Mouse (Mus musculus): ENCODE measurements at regions not wholly inside any gene's neighbourhood (a gene's known extent, or its start where the extent isn't known, plus 50 kb on each side); places are given as distances from the start of the nearest gene placed in this dataset.

DNA sequence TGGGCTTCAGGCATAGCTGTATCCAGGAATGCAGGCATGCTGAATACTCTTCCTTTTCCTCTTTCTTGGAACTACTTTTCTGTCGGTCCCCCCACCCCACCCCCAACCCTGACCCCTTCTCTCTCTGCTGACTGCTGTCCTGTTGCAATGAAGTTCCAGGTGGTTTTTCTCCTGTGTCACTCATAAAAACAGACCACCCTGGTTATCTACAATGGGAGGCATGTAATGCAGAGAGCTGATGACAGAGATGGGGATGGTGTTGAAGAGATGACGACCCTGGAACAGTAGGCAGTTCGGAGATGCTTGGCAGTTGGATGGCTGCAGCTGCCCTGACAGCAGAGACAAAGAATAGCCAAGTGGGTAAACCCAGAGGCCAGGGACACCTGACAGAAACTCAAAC is 195.5 kb downstream of the Rybp start:
- peaks cover 14% of the 10 kb centered on the region for H3K27me3 ChIP-seq (ENCODE audit: control insufficient read depth, insufficient read depth, insufficient read length)
- H3ac ChIP-seq (ENCODE audit: control insufficient read depth, insufficient read length, low read depth), result no peak overlapping the region
- no peaks in the 10 kb centered on the region for H3K79me3 ChIP-seq (ENCODE audit: low read depth)
- no peak for TF ChIP-seq MYOG (IDR thresholded peaks at IDR 0.05; ENCODE audit: control insufficient read depth, extremely low read depth, insufficient read length)
- TF ChIP-seq MAX (IDR thresholded peaks at IDR 0.05), result no peak
- no peak for TF ChIP-seq CEBPB (IDR thresholded peaks at IDR 0.05; ENCODE audit: low read depth)
- no peak for TF ChIP-seq CTCF (IDR thresholded peaks at IDR 0.05; ENCODE audit: control insufficient read depth, insufficient read depth, insufficient read length)
- TF ChIP-seq USF1 (IDR thresholded peaks at IDR 0.05; ENCODE audit: low read depth), result no peak
- no peaks in the 10 kb centered on the region for H3K36me3 ChIP-seq (ENCODE audit: control insufficient read depth, insufficient read depth)
- H3K4me3 ChIP-seq (ENCODE audit: insufficient read depth, poor library complexity, severe bottlenecking), result no peak overlapping the region
- no peaks in the 10 kb centered on the region for H3K79me2 ChIP-seq (ENCODE audit: control insufficient read depth, insufficient read depth)

DNA sequence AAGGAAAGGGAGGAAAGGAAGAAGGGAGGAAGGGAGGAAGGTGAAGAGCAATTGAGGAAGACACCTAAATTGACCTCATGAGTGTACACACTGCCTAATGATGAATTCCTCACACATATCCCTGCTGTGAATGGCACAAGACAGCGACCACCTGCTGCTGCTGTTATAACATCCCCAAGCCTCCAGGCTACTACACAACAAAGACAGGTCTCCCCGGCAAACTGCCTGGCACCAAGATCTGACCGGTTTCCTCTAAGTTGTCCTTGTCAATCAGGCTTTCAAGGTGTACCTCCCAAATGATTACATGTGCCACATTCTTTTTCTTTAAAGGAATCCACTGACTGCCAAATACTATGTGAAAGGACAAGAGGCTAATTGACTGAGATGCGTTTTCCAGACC is 198.7 kb downstream of the Rybp start:
- Histone ChIP-seq H3K79me2 (ENCODE audit: control insufficient read depth, insufficient read depth) (no peaks in the 10 kb centered on the region), H3ac (ENCODE audit: control insufficient read depth, insufficient read length, low read depth) (no peak overlapping the region), H3K79me3 (ENCODE audit: low read depth) (no peaks in the 10 kb centered on the region), H3K36me3 (ENCODE audit: control insufficient read depth, insufficient read depth) (no peaks in the 10 kb centered on the region), H3K4me3 (ENCODE audit: insufficient read depth, poor library complexity, severe bottlenecking) (no peak overlapping the region), H3K27me3 (ENCODE audit: control insufficient read depth, insufficient read depth, insufficient read length) (peaks cover 10% of the 10 kb centered on the region)
- no peak for TF ChIP-seq CEBPB (IDR thresholded peaks at IDR 0.05; ENCODE audit: low read depth)
- TF ChIP-seq MAX (IDR thresholded peaks at IDR 0.05), result no peak
- no peak for TF ChIP-seq FOSL1 (IDR thresholded peaks at IDR 0.05; ENCODE audit: insufficient read depth, low read length, poor library complexity, severe bottlenecking)
- TF ChIP-seq MYOD1 (IDR thresholded peaks at IDR 0.05; ENCODE audit: control insufficient read depth, insufficient read length, low read depth), result no peak
- no peak for TF ChIP-seq CTCF (IDR thresholded peaks at IDR 0.05; ENCODE audit: control insufficient read depth, insufficient read depth, insufficient read length)
- TF ChIP-seq MYOG (IDR thresholded peaks at IDR 0.05; ENCODE audit: control insufficient read depth, extremely low read depth, insufficient read length), result no peak
- TF ChIP-seq USF1 (IDR thresholded peaks at IDR 0.05; ENCODE audit: low read depth), result no peak

GRCm38 (mm10) chr6:100086807-100087206 is 200.5 kb downstream of the Rybp start:
- Histone ChIP-seq H3K79me2 (ENCODE audit: control insufficient read depth, insufficient read depth) (no peaks in the 10 kb centered on the region), H3ac (ENCODE audit: control insufficient read depth, insufficient read length, low read depth) (no peak overlapping the region), H3K79me3 (ENCODE audit: low read depth) (no peaks in the 10 kb centered on the region), H3K36me3 (ENCODE audit: control insufficient read depth, insufficient read depth) (no peaks in the 10 kb centered on the region), H3K27me3 (ENCODE audit: control insufficient read depth, insufficient read depth, insufficient read length) (peaks cover 5% of the 10 kb centered on the region), H3K4me3 (ENCODE audit: insufficient read depth, poor library complexity, severe bottlenecking) (no peak overlapping the region)
- no peak for TF ChIP-seq MAX (IDR thresholded peaks at IDR 0.05)
- TF ChIP-seq MYOG (IDR thresholded peaks at IDR 0.05; ENCODE audit: control insufficient read depth, extremely low read depth, insufficient read length), result no peak
- TF ChIP-seq USF1 (IDR thresholded peaks at IDR 0.05; ENCODE audit: low read depth), result no peak
- TF ChIP-seq FOSL1 (IDR thresholded peaks at IDR 0.05; ENCODE audit: insufficient read depth, low read length, poor library complexity, severe bottlenecking), result no peak
- no peak for TF ChIP-seq CEBPB (IDR thresholded peaks at IDR 0.05; ENCODE audit: low read depth)

DNA sequence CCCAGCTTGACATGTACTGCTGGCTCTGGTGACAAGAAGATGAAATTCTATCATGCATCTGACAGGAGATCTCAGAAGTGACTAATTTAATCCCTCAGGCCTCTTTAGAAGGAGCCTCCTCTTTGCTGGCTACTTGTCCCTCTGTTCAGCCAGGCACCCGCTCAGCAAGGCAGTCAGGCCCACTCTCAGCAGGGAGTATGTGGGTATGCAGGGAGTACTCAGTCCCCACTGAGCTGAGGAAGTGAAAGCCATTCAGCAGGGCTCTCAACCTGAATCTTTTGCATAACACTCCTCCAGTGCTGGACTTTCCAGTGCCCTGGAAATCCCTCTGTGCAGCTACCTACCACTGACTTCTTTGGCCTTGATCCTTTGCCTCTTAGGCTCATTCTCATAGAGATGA is 201.3 kb downstream of the Rybp start:
- Histone ChIP-seq H3ac (ENCODE audit: control insufficient read depth, insufficient read length, low read depth) (no peak overlapping the region), H3K79me3 (ENCODE audit: low read depth) (no peaks in the 10 kb centered on the region)

GRCm38 (mm10) chr6:100083868-100084477 is 203.3 kb downstream of the Rybp start:
- Histone ChIP-seq H3K79me2 (ENCODE audit: control insufficient read depth, insufficient read depth) (no peaks in the 10 kb centered on the region), H3K4me3 (ENCODE audit: insufficient read depth, poor library complexity, severe bottlenecking) (no peak overlapping the region), H3K27me3 (ENCODE audit: control insufficient read depth, insufficient read depth, insufficient read length) (peaks cover 7% of the 10 kb centered on the region), H3K79me3 (ENCODE audit: low read depth) (no peaks in the 10 kb centered on the region), H3ac (ENCODE audit: control insufficient read depth, insufficient read length, low read depth) (no peak overlapping the region), H3K36me3 (ENCODE audit: control insufficient read depth, insufficient read depth) (no peaks in the 10 kb centered on the region)
- TF ChIP-seq USF1 (IDR thresholded peaks at IDR 0.05; ENCODE audit: low read depth), result no peak
- no peak for TF ChIP-seq CTCF (IDR thresholded peaks at IDR 0.05; ENCODE audit: control insufficient read depth, insufficient read depth, insufficient read length)
- TF ChIP-seq MYOD1 (IDR thresholded peaks at IDR 0.05; ENCODE audit: control insufficient read depth, insufficient read length, low read depth), result no peak
- TF ChIP-seq CEBPB (IDR thresholded peaks at IDR 0.05; ENCODE audit: low read depth), result no peak
- TF ChIP-seq FOSL1 (IDR thresholded peaks at IDR 0.05; ENCODE audit: insufficient read depth, low read length, poor library complexity, severe bottlenecking), result no peak
- TF ChIP-seq MYOG (IDR thresholded peaks at IDR 0.05; ENCODE audit: control insufficient read depth, extremely low read depth, insufficient read length), result no peak

More for the DNA sequence above, 201.3 kb downstream of the Rybp start:
- no peak overlapping the region for H3K4me3 ChIP-seq (ENCODE audit: insufficient read depth, poor library complexity, severe bottlenecking)
- no peaks in the 10 kb centered on the region for H3K36me3 ChIP-seq (ENCODE audit: control insufficient read depth, insufficient read depth)
- H3K79me2 ChIP-seq (ENCODE audit: control insufficient read depth, insufficient read depth), result no peaks in the 10 kb centered on the region
- peaks cover 7% of the 10 kb centered on the region for H3K27me3 ChIP-seq (ENCODE audit: control insufficient read depth, insufficient read depth, insufficient read length)
- no peak for TF ChIP-seq FOSL1 (IDR thresholded peaks at IDR 0.05; ENCODE audit: insufficient read depth, low read length, poor library complexity, severe bottlenecking)
- no peak for TF ChIP-seq MYOG (IDR thresholded peaks at IDR 0.05; ENCODE audit: control insufficient read depth, extremely low read depth, insufficient read length)
- TF ChIP-seq USF1 (IDR thresholded peaks at IDR 0.05; ENCODE audit: low read depth), result no peak
- no peak for TF ChIP-seq CEBPB (IDR thresholded peaks at IDR 0.05; ENCODE audit: low read depth)
- TF ChIP-seq CTCF (IDR thresholded peaks at IDR 0.05; ENCODE audit: control insufficient read depth, insufficient read depth, insufficient read length), result no peak
- no peak for TF ChIP-seq MYOD1 (IDR thresholded peaks at IDR 0.05; ENCODE audit: control insufficient read depth, insufficient read length, low read depth)
- TF ChIP-seq MAX (IDR thresholded peaks at IDR 0.05), result no peak

DNA sequence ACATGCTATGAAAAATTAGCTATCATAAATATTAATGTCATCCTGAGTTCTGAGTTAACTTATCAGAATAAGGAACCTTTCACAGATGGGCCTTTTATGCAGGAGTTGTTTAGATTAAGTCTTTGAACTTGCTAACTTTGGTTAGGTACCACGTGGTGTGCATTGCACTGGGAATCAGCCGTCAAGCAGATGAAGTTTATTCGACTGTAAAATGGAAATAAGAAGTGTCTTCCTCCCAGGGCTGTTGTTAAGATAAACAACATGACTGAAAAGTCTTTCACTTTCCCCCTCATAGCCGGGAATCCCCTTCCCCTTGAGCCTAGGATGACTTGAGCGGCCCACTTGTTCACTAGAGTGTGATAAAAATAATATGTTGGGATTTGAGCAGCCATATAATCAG is 204.2 kb downstream of the Rybp start:
- H3K79me3 ChIP-seq (ENCODE audit: low read depth), result no peaks in the 10 kb centered on the region
- H3K79me2 ChIP-seq (ENCODE audit: control insufficient read depth, insufficient read depth), result no peaks in the 10 kb centered on the region
- H3ac ChIP-seq (ENCODE audit: control insufficient read depth, insufficient read length, low read depth), result no peak overlapping the region
- no peak overlapping the region for H3K4me3 ChIP-seq (ENCODE audit: insufficient read depth, poor library complexity, severe bottlenecking)
- no peaks in the 10 kb centered on the region for H3K36me3 ChIP-seq (ENCODE audit: control insufficient read depth, insufficient read depth)
- H3K27me3 ChIP-seq (ENCODE audit: control insufficient read depth, insufficient read depth, insufficient read length), result peaks cover 4% of the 10 kb centered on the region
- TF ChIP-seq FOSL1 (IDR thresholded peaks at IDR 0.05; ENCODE audit: insufficient read depth, low read length, poor library complexity, severe bottlenecking) (no peak), MYOG (IDR thresholded peaks at IDR 0.05; ENCODE audit: control insufficient read depth, extremely low read depth, insufficient read length) (no peak), CEBPB (IDR thresholded peaks at IDR 0.05; ENCODE audit: low read depth) (no peak), MYOD1 (IDR thresholded peaks at IDR 0.05; ENCODE audit: control insufficient read depth, insufficient read length, low read depth) (no peak), MAX (IDR thresholded peaks at IDR 0.05) (no peak), USF1 (IDR thresholded peaks at IDR 0.05; ENCODE audit: low read depth) (no peak), CTCF (IDR thresholded peaks at IDR 0.05; ENCODE audit: control insufficient read depth, insufficient read depth, insufficient read length) (no peak)

All from C2C12 (cell line).